Mouse (Mus musculus): ENCODE data around the gene Slc25a33. TPM values are rescaled to one million over a fixed set of nuclear protein-coding genes. Genes with fewer than 3 reads are reported as not detected.
"Not testable (repeated sequence)": the region's sequence is repeated elsewhere in the genome, so short reads cannot be mapped to it uniquely, and the experiment has no call there.

The Slc25a33 gene
- polyA plus RNA-seq, 1 experiment from 2014 or later, result 5.9 TPM

GRCm38 (mm10) chr4:149752836-149753235 is 21.2 kb downstream of the Slc25a33 start:
- 0 out of 2 replicates have a peak, but pooled peaks cover 3% of the 10 kb centered on the region for H3K27me3 ChIP-seq (replicated peaks)
- no peaks in the 10 kb centered on the region for H3K9me3 ChIP-seq
- no peak overlapping the region for H3K4me3 ChIP-seq
- no peak overlapping the region for H3K9ac ChIP-seq
- 0 out of 2 replicates have a peak, but pooled peaks cover 5% of the 10 kb centered on the region for H3K4me1 ChIP-seq
- H3K36me3 ChIP-seq, result peaks cover 10% of the 10 kb centered on the region; the same call in 1 of the 2 replicates
- 76% methylated on average over 3 of the region's 3 CpGs for WGBS
- no peak for ATAC-seq (ENCODE audit: extremely low read depth, insufficient number of reproducible peaks, low FRiP score, low TSS enrichment)
- no peak overlapping the region for H3K4me2 ChIP-seq
- no peak overlapping the region for H3K27ac ChIP-seq (replicated peaks)

- 0 out of 2 replicates have a peak, but pooled peaks cover 3% of the 10 kb centered on the region for H3K27me3 ChIP-seq (replicated peaks)
- H3K36me3 ChIP-seq, result peaks cover 10% of the 10 kb centered on the region; the same call in 1 of the 2 replicates
- peak overlapping the region; percentile 26; the same call in 1 of the 2 replicates for H3K4me2 ChIP-seq
- 34% methylated on average over 17 of the region's 17 CpGs for WGBS
- H3K9me3 ChIP-seq, result no peaks in the 10 kb centered on the region
- H3K4me1 ChIP-seq, result 0 out of 2 replicates have a peak, but pooled peaks cover 5% of the 10 kb centered on the region
- no peak overlapping the region for H3K4me3 ChIP-seq
- H3K9ac ChIP-seq, result no peak overlapping the region
- ATAC-seq (ENCODE audit: extremely low read depth, insufficient number of reproducible peaks, low FRiP score, low TSS enrichment), result no peak
- H3K27ac ChIP-seq (replicated peaks), result no peak overlapping the region
These were observed 21.8 kb downstream of the Slc25a33 start for GRCm38 (mm10) chr4:149752124-149752799.

- H3K4me1 ChIP-seq, result 0 out of 2 replicates have a peak, but pooled peaks cover 5% of the 10 kb centered on the region
- H3K27ac ChIP-seq (replicated peaks), result no peak overlapping the region
- 31% methylated on average over 5 of the region's 5 CpGs for WGBS
- ATAC-seq (ENCODE audit: extremely low read depth, insufficient number of reproducible peaks, low FRiP score, low TSS enrichment), result no peak
- H3K4me3 ChIP-seq, result no peak overlapping the region
- 0 out of 2 replicates have a peak, but pooled peaks cover 3% of the 10 kb centered on the region for H3K27me3 ChIP-seq (replicated peaks)
- no peak overlapping the region for H3K4me2 ChIP-seq
- H3K9me3 ChIP-seq, result no peaks in the 10 kb centered on the region
- H3K36me3 ChIP-seq, result peaks cover 12% of the 10 kb centered on the region
- no peak overlapping the region for H3K9ac ChIP-seq
These were observed 23.4 kb downstream of the Slc25a33 start for GRCm38 (mm10) chr4:149750671-149751070.

GRCm38 (mm10) chr4:149749663-149750015 is 24.4 kb downstream of the Slc25a33 start:
- H3K9ac ChIP-seq; H3K4me2 ChIP-seq; H3K27ac ChIP-seq (replicated peaks); H3K4me3 ChIP-seq; H3K4me1 ChIP-seq; H3K9me3 ChIP-seq; ATAC-seq (ENCODE audit: extremely low read depth, insufficient number of reproducible peaks, low FRiP score, low TSS enrichment); H3K27me3 ChIP-seq (replicated peaks): not testable (repeated sequence)
- WGBS, result 86% methylated on average over 3 of the region's 3 CpGs
- peaks cover 12% of the 10 kb centered on the region for H3K36me3 ChIP-seq

- WGBS, result 89% methylated on average over 18 of the region's 18 CpGs
- Histone ChIP-seq H3K27me3 (replicated peaks) (0 out of 2 replicates have a peak, but pooled peaks cover 3% of the 10 kb centered on the region), H3K27ac (replicated peaks) (no peak overlapping the region), H3K4me2 (no peak overlapping the region), H3K4me1 (0 out of 2 replicates have a peak, but pooled peaks cover 5% of the 10 kb centered on the region), H3K9ac (no peak overlapping the region), H3K4me3 (no peak overlapping the region), H3K9me3 (no peaks in the 10 kb centered on the region), H3K36me3 (peaks cover 14% of the 10 kb centered on the region)
- no peak for ATAC-seq (ENCODE audit: extremely low read depth, insufficient number of reproducible peaks, low FRiP score, low TSS enrichment)
These were observed 24.9 kb downstream of the Slc25a33 start for GRCm38 (mm10) chr4:149749003-149749662.

GRCm38 (mm10) chr4:149744119-149744518 is 30.0 kb downstream of the Slc25a33 start:
- 66% methylated on average over 7 of the region's 7 CpGs for WGBS
- H3K9ac ChIP-seq, result no peak overlapping the region
- peaks cover 29% of the 10 kb centered on the region for H3K36me3 ChIP-seq
- H3K27me3 ChIP-seq (replicated peaks), result no peaks in the 10 kb centered on the region
- H3K9me3 ChIP-seq, result no peaks in the 10 kb centered on the region
- no peaks in the 10 kb centered on the region for H3K4me1 ChIP-seq
- H3K4me3 ChIP-seq, result no peak overlapping the region
- H3K4me2 ChIP-seq, result no peak overlapping the region
- no peak overlapping the region for H3K27ac ChIP-seq (replicated peaks)
- ATAC-seq (ENCODE audit: extremely low read depth, insufficient number of reproducible peaks, low FRiP score, low TSS enrichment), result no peak

GRCm38 (mm10) chr4:149742011-149742530 is 32.0 kb downstream of the Slc25a33 start:
- no peak overlapping the region for H3K4me2 ChIP-seq
- H3K27ac ChIP-seq (replicated peaks), result no peak overlapping the region
- H3K4me3 ChIP-seq, result no peak overlapping the region
- peaks cover 2% of the 10 kb centered on the region for H3K4me1 ChIP-seq
- H3K27me3 ChIP-seq (replicated peaks), result no peaks in the 10 kb centered on the region
- H3K36me3 ChIP-seq, result peaks cover 25% of the 10 kb centered on the region
- WGBS, result 90% methylated on average over 14 of the region's 14 CpGs
- H3K9me3 ChIP-seq, result no peaks in the 10 kb centered on the region
- ATAC-seq (ENCODE audit: extremely low read depth, insufficient number of reproducible peaks, low FRiP score, low TSS enrichment), result no peak
- no peak overlapping the region for H3K9ac ChIP-seq

GRCm38 (mm10) chr4:149740301-149740700 is 33.8 kb downstream of the Slc25a33 start:
- H3K9ac ChIP-seq, result no peak overlapping the region
- no peaks in the 10 kb centered on the region for H3K27me3 ChIP-seq (replicated peaks)
- peaks cover 20% of the 10 kb centered on the region for H3K36me3 ChIP-seq
- H3K4me3 ChIP-seq, result no peak overlapping the region
- no peak overlapping the region for H3K4me2 ChIP-seq
- H3K4me1 ChIP-seq, result peaks cover 20% of the 10 kb centered on the region
- WGBS, result 77% methylated on average over 7 of the region's 7 CpGs
- H3K9me3 ChIP-seq, result no peaks in the 10 kb centered on the region
- ATAC-seq (ENCODE audit: extremely low read depth, insufficient number of reproducible peaks, low FRiP score, low TSS enrichment), result no peak
- no peak overlapping the region for H3K27ac ChIP-seq (replicated peaks)

- Histone ChIP-seq H3K9me3 (no peaks in the 10 kb centered on the region), H3K4me2 (no peak overlapping the region), H3K4me1 (peaks cover 28% of the 10 kb centered on the region), H3K27ac (replicated peaks) (no peak overlapping the region), H3K27me3 (replicated peaks) (no peaks in the 10 kb centered on the region), H3K36me3 (peaks cover 15% of the 10 kb centered on the region), H3K4me3 (no peak overlapping the region), H3K9ac (no peak overlapping the region)
- no peak for ATAC-seq (ENCODE audit: extremely low read depth, insufficient number of reproducible peaks, low FRiP score, low TSS enrichment)
- WGBS, result 69% methylated on average over 5 of the region's 5 CpGs
These were observed 34.6 kb downstream of the Slc25a33 start for GRCm38 (mm10) chr4:149739478-149739877.

GRCm38 (mm10) chr4:149737383-149738324 is 36.4 kb downstream of the Slc25a33 start, which contains the start of gene Tmem201:
Tmem201 (minus strand) TSS chr4:149738044.
- peak within 1 kb of the TSS; percentile 84 for H3K27ac ChIP-seq (replicated peaks)
- peak within 1 kb of the TSS; percentile 97 for H3K9ac ChIP-seq
- WGBS, result under 1% methylated on average over 95 of the region's 97 CpGs
- H3K27me3 ChIP-seq (replicated peaks), result no peaks in the 10 kb centered on the region
- H3K4me1 ChIP-seq, result peaks cover 46% of the 10 kb centered on the region
- H3K36me3 ChIP-seq, result peaks cover 6% of the 10 kb centered on the region; the same call in 1 of the 2 replicates
- peak within 1 kb of the TSS; percentile 91 for H3K4me3 ChIP-seq
- H3K9me3 ChIP-seq, result no peaks in the 10 kb centered on the region
- peak within 1 kb of the TSS; percentile 97 for H3K4me2 ChIP-seq
- peak; percentile 84 for ATAC-seq (ENCODE audit: extremely low read depth, insufficient number of reproducible peaks, low FRiP score, low TSS enrichment)
